In genomic region chr7:123205261-123205660, GRCm38 (mm10) we compare ENCODE assay signal across 10 mouse cellular contexts. TPM values are rescaled to one million over a fixed set of nuclear protein-coding genes. Genes with fewer than 3 reads are reported as not detected.
DNase-seq lines count a peak whose midpoint lies in the region; ATAC-seq and TF ChIP-seq lines count a peak whose summit lies in the region.
"Had no signal": no experiment of that assay in that cellular context is flagged by ENCODE, and none has a peak within 500 bp of the region (broad histone marks: within the 10 kb centered on the region; RNA-seq: fewer than 3 reads in every experiment).

No protein-coding gene starts in this region.

- no peaks in the 10 kb centered on the region for H3K36me3 ChIP-seq in lung, postnatal 0 days (ENCODE audit: insufficient read depth, low read length)
- no peaks in the 10 kb centered on the region for H3K36me3 ChIP-seq in spleen, adult 2 months (ENCODE audit: control insufficient read depth, insufficient read depth, low read length)
- H3K36me3 ChIP-seq: embryonic facial prominence, embryonic 15.5 days had no signal

- H3K4me2 ChIP-seq in lung, postnatal 0 days (replicated peaks; ENCODE audit: low read depth, low read length), result no peak overlapping the region
- H3K4me2 ChIP-seq: embryonic facial prominence, embryonic 15.5 days had no signal

- TF ChIP-seq CTCF in lung, postnatal 0 days (IDR thresholded peaks at IDR 0.05), result peak; percentile 69
- TF ChIP-seq CTCF in spleen, adult 2 months (IDR thresholded peaks at IDR 0.05; ENCODE audit: extremely low read depth, insufficient read depth, insufficient read length, insufficient replicate concordance), result peak; percentile 32; the same call in 1 of the 2 replicates

- H3K27ac ChIP-seq in lung, postnatal 0 days (ENCODE audit: low read length), result no peak overlapping the region
- no peak overlapping the region for H3K27ac ChIP-seq in spleen, adult 2 months (ENCODE audit: insufficient read depth, low read length)
- H3K27ac ChIP-seq: embryonic facial prominence, embryonic 15.5 days; macrophage had no signal

- TF ChIP-seq EP300 in lung, postnatal 0 days (IDR thresholded peaks at IDR 0.05), result no peak

- H3K9ac ChIP-seq in lung, postnatal 0 days (replicated peaks; ENCODE audit: low read depth), result no peak overlapping the region
- H3K9ac ChIP-seq: embryonic facial prominence, embryonic 15.5 days had no signal

- peak; percentile 40 for ATAC-seq in activated CD4-positive, CD25-positive, alpha-beta regulatory T cell, adult 4 months
- no peak for ATAC-seq in lung, postnatal 0 days

- H3K4me3 ChIP-seq in lung, postnatal 0 days (ENCODE audit: low read depth, low read length), result no peak overlapping the region
- no peak overlapping the region for H3K4me3 ChIP-seq in spleen, adult 2 months (ENCODE audit: extremely low read depth, insufficient read depth, insufficient read length)
- H3K4me3 ChIP-seq: embryonic facial prominence, embryonic 15.5 days had no signal

- peak; percentile 25 to 74 for DNase-seq in heart, adult 18-20 months
- no peak for DNase-seq in heart, postnatal 25 days (ENCODE audit: low spot score)
- DNase-seq in B cell, adult 2 months, result peak; percentile 66 to 70
- DNase-seq in embryo, embryonic 10.5 days (ENCODE audit: low spot score), result peak; percentile 80
- peak; percentile 63 for DNase-seq in kidney, postnatal 14 days
- DNase-seq in lung, postnatal 0 days (ENCODE audit: low spot score), result peak; percentile 46
- peak; percentile 14 to 32 for DNase-seq in spleen, adult 2 months (ENCODE audit: low read depth in 1 of 2, low spot score in 2 of 2)

- no peaks in the 10 kb centered on the region for H3K4me1 ChIP-seq in lung, postnatal 0 days (ENCODE audit: insufficient read depth, low read depth, low read length)
- no peaks in the 10 kb centered on the region for H3K4me1 ChIP-seq in spleen, adult 2 months (ENCODE audit: control insufficient read depth, insufficient read depth, insufficient read length)
- H3K4me1 ChIP-seq: embryonic facial prominence, embryonic 15.5 days had no signal

- intact Hi-C loops in heart, postnatal 25 days (cut with DNase I), result loop anchor here (1.0 to 2.0 kb wide), 2 partner anchors 196 to 260 kb away; no protein-coding TSS in a partner anchor

- no peaks in the 10 kb centered on the region for H3K9me3 ChIP-seq in lung, postnatal 0 days (ENCODE audit: low read length)
- H3K9me3 ChIP-seq: embryonic facial prominence, embryonic 15.5 days had no signal

- no peaks in the 10 kb centered on the region for H3K27me3 ChIP-seq in lung, postnatal 0 days (replicated peaks; ENCODE audit: insufficient read depth, low read length)
- no peaks in the 10 kb centered on the region for H3K27me3 ChIP-seq in spleen, adult 2 months (ENCODE audit: control insufficient read depth, insufficient read depth, low read length)
- H3K27me3 ChIP-seq: embryonic facial prominence, embryonic 15.5 days had no signal

- 31% methylated on average over 14 of the region's 14 CpGs for WGBS in lung, postnatal 0 days
- 17% methylated on average over 14 of the region's 14 CpGs for WGBS in spleen, adult 2 months

- no peak for TF ChIP-seq POLR2A in spleen, adult 2 months (IDR thresholded peaks at IDR 0.05; ENCODE audit: low read depth, low read length)

RNA-seq across cellular contexts. Expression of gene Slc5a11, which starts 9.3 kb away (rescaled TPM):
- total RNA-seq in heart, adult 18-20 months (2021), result not detected
- not detected for total RNA-seq in heart, postnatal 25 days (2021)
- polyA plus RNA-seq in activated CD4-positive, CD25-positive, alpha-beta regulatory T cell, adult 4 months (2017; shearing (Covaris generic)), result under 1 TPM in 1 of 2 experiments, not detected in 1; 0.54 TPM
- polyA plus RNA-seq in lung, postnatal 0 days (2015; fragmentation: Nextera tagmentation; extraction: Ambion mirVana), result 0.11 TPM in 1 of 2 replicates, not detected in the other
- 5.0 and 6.1 TPM in 2 replicates for polyA plus RNA-seq in spleen, adult 2 months (2012; rRNA removed)
